7 mouse cellular contexts compared by ENCODE assay signal in the genomic region with DNA sequence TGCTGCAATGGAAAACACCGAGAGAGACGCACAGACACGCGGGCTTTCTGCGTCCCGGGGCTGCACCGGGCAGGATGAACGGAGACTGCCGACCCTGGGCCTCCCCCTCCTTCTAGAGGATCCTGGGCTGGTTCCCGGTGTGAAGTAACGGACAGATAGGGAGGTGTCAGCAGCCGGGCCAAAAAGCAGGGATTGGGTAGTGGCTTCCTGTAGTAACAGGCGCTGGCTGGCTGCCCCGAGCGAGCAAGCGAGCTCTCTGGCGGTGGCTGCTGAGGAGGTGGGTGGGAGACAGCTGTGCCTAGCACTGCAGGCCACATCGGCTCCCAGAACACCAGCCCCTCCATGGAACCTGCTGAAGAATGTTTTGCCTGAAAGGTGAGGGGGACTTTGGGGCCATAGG.
DNase-seq lines count a peak whose midpoint lies in the region; ATAC-seq and TF ChIP-seq lines count a peak whose summit lies in the region.

No protein-coding gene starts in this region.

- peak; percentile 85 for ATAC-seq in embryonic facial prominence, embryonic 15.5 days (ENCODE audit: insufficient number of reproducible peaks, low FRiP score, low TSS enrichment, low read depth)
- peak; percentile 84 for ATAC-seq in heart, embryonic 11.5 days (replicated peaks; ENCODE audit: insufficient number of reproducible peaks, low FRiP score, low TSS enrichment)
- peak; percentile 61; the same call in 1 of the 2 replicates for ATAC-seq in kidney, embryonic 14.5 days (ENCODE audit: low FRiP score, low TSS enrichment)
- ATAC-seq in midbrain, embryonic 16.5 days = peak; percentile 72; the same call in 1 of the 2 replicates
- ATAC-seq in stomach, postnatal 0 days (ENCODE audit: low FRiP score, low TSS enrichment) = peak; percentile 77

- peak overlapping the region; percentile 64 for H3K4me2 ChIP-seq in embryonic facial prominence, embryonic 15.5 days (replicated peaks)
- H3K4me2 ChIP-seq in heart, embryonic 11.5 days = peak overlapping the region; percentile 70
- H3K4me2 ChIP-seq in kidney, embryonic 14.5 days (replicated peaks; ENCODE audit: low read depth, low read length) = peak overlapping the region; percentile 47
- peak overlapping the region; percentile 64 for H3K4me2 ChIP-seq in midbrain, embryonic 16.5 days (ENCODE audit: low read length)
- H3K4me2 ChIP-seq in stomach, postnatal 0 days (replicated peaks; ENCODE audit: low read depth) = peak overlapping the region; percentile 63

- H3K9me3 ChIP-seq in embryonic facial prominence, embryonic 15.5 days (replicated peaks) = no peaks in the 10 kb centered on the region
- H3K9me3 ChIP-seq in heart, embryonic 11.5 days (replicated peaks; ENCODE audit: control insufficient read depth, low read length) = no peaks in the 10 kb centered on the region
- H3K9me3 ChIP-seq in kidney, embryonic 14.5 days (ENCODE audit: control insufficient read depth, low read length) = no peaks in the 10 kb centered on the region
- no peaks in the 10 kb centered on the region for H3K9me3 ChIP-seq in midbrain, embryonic 16.5 days (replicated peaks; ENCODE audit: control insufficient read depth, low read length, poor library complexity, severe bottlenecking)
- no peaks in the 10 kb centered on the region for H3K9me3 ChIP-seq in stomach, postnatal 0 days (ENCODE audit: control insufficient read depth, low read length)

- TF ChIP-seq CTCF in stomach, postnatal 0 days (IDR thresholded peaks at IDR 0.05; ENCODE audit: low read depth) = peak; percentile 22; the same call in 1 of the 2 replicates

- peak overlapping the region; percentile 50 for H3K9ac ChIP-seq in embryonic facial prominence, embryonic 15.5 days
- peak overlapping the region; percentile 75 for H3K9ac ChIP-seq in heart, embryonic 11.5 days (ENCODE audit: low read depth, low read length)
- peak overlapping the region; percentile 58 for H3K9ac ChIP-seq in kidney, embryonic 14.5 days (ENCODE audit: low read depth, low read length)
- peak overlapping the region; percentile 62 for H3K9ac ChIP-seq in midbrain, embryonic 16.5 days (ENCODE audit: low read depth, low read length)
- peak overlapping the region; percentile 59 for H3K9ac ChIP-seq in stomach, postnatal 0 days (ENCODE audit: low read length)

- under 1% methylated on average over 18 of the region's 18 CpGs for WGBS in embryonic facial prominence, embryonic 15.5 days
- WGBS in heart, embryonic 11.5 days (ENCODE audit: insufficient replicate concordance) = 3% methylated on average over 18 of the region's 18 CpGs
- WGBS in kidney, embryonic 14.5 days = 3% methylated on average over 18 of the region's 18 CpGs
- WGBS in midbrain, embryonic 16.5 days = 2% methylated on average over 18 of the region's 18 CpGs
- 4% methylated on average over 18 of the region's 18 CpGs for WGBS in stomach, postnatal 0 days

- TF ChIP-seq EP300 in stomach, postnatal 0 days (optimal IDR thresholded peaks at IDR 0.05) = no peak

- DNase-seq in adrenal gland, postnatal 4 days (ENCODE audit: low spot score in 2 of 2) = peak; percentile 12 to 35
- DNase-seq in liver = peak; percentile 64
- peak; percentile 68 for DNase-seq in stomach, postnatal 0 days (ENCODE audit: low spot score)

- H3K36me3 ChIP-seq in embryonic facial prominence, embryonic 15.5 days = peaks cover 5% of the 10 kb centered on the region; the same call in 1 of the 2 replicates
- H3K36me3 ChIP-seq in heart, embryonic 11.5 days (ENCODE audit: control insufficient read depth, insufficient read depth, low read length) = peaks cover 6% of the 10 kb centered on the region; the same call in 1 of the 2 replicates
- no peaks in the 10 kb centered on the region for H3K36me3 ChIP-seq in kidney, embryonic 14.5 days (ENCODE audit: control insufficient read depth, insufficient read depth, low read length)
- H3K36me3 ChIP-seq in midbrain, embryonic 16.5 days (ENCODE audit: control insufficient read depth, insufficient read depth, low read length) = no peaks in the 10 kb centered on the region; the same call in 1 of the 2 replicates
- no peaks in the 10 kb centered on the region for H3K36me3 ChIP-seq in stomach, postnatal 0 days (ENCODE audit: control insufficient read depth, insufficient read depth, low read length)

- H3K4me3 ChIP-seq in embryonic facial prominence, embryonic 15.5 days (replicated peaks) = peak overlapping the region; percentile 46
- H3K4me3 ChIP-seq in heart, embryonic 11.5 days (ENCODE audit: low read depth, low read length) = peak overlapping the region; percentile 42
- H3K4me3 ChIP-seq in kidney, embryonic 14.5 days (ENCODE audit: low read length) = peak overlapping the region; percentile 36
- H3K4me3 ChIP-seq in midbrain, embryonic 16.5 days (ENCODE audit: low read depth, low read length) = peak overlapping the region; percentile 37
- peak overlapping the region; percentile 39 for H3K4me3 ChIP-seq in stomach, postnatal 0 days (ENCODE audit: low read depth, low read length)

- H3K4me1 ChIP-seq in embryonic facial prominence, embryonic 15.5 days = peaks cover 34% of the 10 kb centered on the region
- H3K4me1 ChIP-seq in heart, embryonic 11.5 days (ENCODE audit: control insufficient read depth, insufficient read depth, low read length) = peaks cover 28% of the 10 kb centered on the region
- peaks cover 13% of the 10 kb centered on the region; the same call in 1 of the 2 replicates for H3K4me1 ChIP-seq in kidney, embryonic 14.5 days (ENCODE audit: control insufficient read depth, insufficient read depth, low read length)
- peaks cover 10% of the 10 kb centered on the region for H3K4me1 ChIP-seq in midbrain, embryonic 16.5 days (ENCODE audit: control insufficient read depth, insufficient read depth, low read length)
- peaks cover 4% of the 10 kb centered on the region; the same call in 1 of the 2 replicates for H3K4me1 ChIP-seq in stomach, postnatal 0 days (replicated peaks; ENCODE audit: control insufficient read depth, insufficient read depth)

- H3K27ac ChIP-seq in embryonic facial prominence, embryonic 15.5 days (replicated peaks) = peak overlapping the region; percentile 81
- H3K27ac ChIP-seq in heart, embryonic 11.5 days (ENCODE audit: low read depth, low read length) = peak overlapping the region; percentile 89
- H3K27ac ChIP-seq in kidney, embryonic 14.5 days (ENCODE audit: low read depth, low read length) = peak overlapping the region; percentile 68
- peak overlapping the region; percentile 70 for H3K27ac ChIP-seq in midbrain, embryonic 16.5 days (ENCODE audit: low read length)
- H3K27ac ChIP-seq in stomach, postnatal 0 days (replicated peaks) = peak overlapping the region; percentile 70

- H3K27me3 ChIP-seq in embryonic facial prominence, embryonic 15.5 days = no peaks in the 10 kb centered on the region
- no peaks in the 10 kb centered on the region for H3K27me3 ChIP-seq in heart, embryonic 11.5 days (ENCODE audit: control insufficient read depth, insufficient read depth, low read length)
- H3K27me3 ChIP-seq in kidney, embryonic 14.5 days (ENCODE audit: control insufficient read depth, insufficient read depth, low read length) = no peaks in the 10 kb centered on the region
- H3K27me3 ChIP-seq in midbrain, embryonic 16.5 days (ENCODE audit: control insufficient read depth, insufficient read depth, low read depth, low read length) = no peaks in the 10 kb centered on the region
- H3K27me3 ChIP-seq in stomach, postnatal 0 days (ENCODE audit: control insufficient read depth, insufficient read depth, low read length) = no peaks in the 10 kb centered on the region

Comparison
In these comparisons a context has a peak if more than half of its experiments do, and no peak if none do; other contexts are left out.
1. Peak in every context shown above with its lines: DNase-seq, ATAC-seq, H3K4me3 ChIP-seq and H3K27ac ChIP-seq.